Mouse (Mus musculus): ENCODE results near the gene Kif6. TPM values are rescaled to one million over a fixed set of nuclear protein-coding genes. Genes with fewer than 3 reads are reported as not detected.

Kif6 gene
- polyA plus RNA-seq, 1 experiment from 2014 or later: 1.2 TPM

DNA sequence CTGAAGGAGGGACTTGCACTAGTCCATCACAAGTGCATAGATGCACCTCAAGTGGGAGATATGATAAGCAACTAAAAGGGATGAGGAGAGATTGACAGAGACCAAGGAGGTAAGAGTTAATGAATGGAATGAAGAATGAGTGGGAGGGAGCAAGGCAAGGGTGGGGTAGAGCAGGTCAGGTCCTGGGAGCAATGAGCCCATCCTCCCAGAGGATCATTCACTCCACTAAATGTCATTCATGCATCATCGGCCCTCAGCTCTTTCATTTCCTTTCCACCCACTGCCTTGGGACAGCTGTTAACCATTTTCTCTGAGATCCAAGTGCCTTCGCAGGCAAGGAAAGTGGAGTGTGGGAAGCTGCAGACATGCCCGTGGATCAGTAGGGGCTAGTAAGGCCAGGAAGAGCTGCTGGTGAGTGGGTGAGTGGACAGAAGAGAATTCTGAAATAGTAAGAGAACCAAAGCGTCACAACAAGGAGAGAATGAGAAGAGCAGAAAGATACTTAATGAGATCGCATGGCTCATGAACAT lies 95.2 kb downstream of the Kif6 start:
- Histone ChIP-seq H3K4me3 (replicated peaks; ENCODE audit: low read length) (no peak overlapping the region), H3K36me3 (ENCODE audit: control insufficient read depth, insufficient read depth, low read length) (no peaks in the 10 kb centered on the region), H3K4me2 (ENCODE audit: low read depth, low read length) (no peak overlapping the region), H3K9me3 (replicated peaks; ENCODE audit: control insufficient read depth, low read length) (no peaks in the 10 kb centered on the region), H3K27ac (ENCODE audit: low read length) (no peak overlapping the region), H3K4me1 (ENCODE audit: control insufficient read depth, insufficient read depth, low read length) (no peaks in the 10 kb centered on the region), H3K9ac (ENCODE audit: low read length) (no peak overlapping the region), H3K27me3 (ENCODE audit: control insufficient read depth, insufficient read depth, low read length) (no peaks in the 10 kb centered on the region)
- ATAC-seq (ENCODE audit: insufficient read depth, low FRiP score): no peak
- 83% methylated on average over 5 of the region's 5 CpGs for WGBS

DNA sequence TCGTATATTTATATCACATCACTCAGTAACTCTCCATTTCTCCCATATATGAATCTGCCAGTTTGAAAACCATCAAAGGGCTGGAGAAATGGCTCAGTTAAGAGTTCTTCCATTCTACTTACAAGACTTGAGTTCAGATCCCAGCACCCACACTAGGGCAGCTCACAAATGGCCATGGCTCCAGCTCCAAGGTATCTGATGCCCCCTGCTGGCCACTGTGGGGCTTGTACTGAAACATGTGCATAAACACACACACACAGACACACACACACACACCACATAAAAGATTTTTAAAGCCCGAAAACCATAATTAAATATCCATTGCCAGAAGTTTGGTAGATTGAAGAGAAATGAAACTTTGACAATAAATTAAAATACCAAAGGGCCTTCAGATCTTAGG lies 111.3 kb downstream of the Kif6 start:
- no peak for ATAC-seq (ENCODE audit: insufficient read depth, low FRiP score)
- peaks cover 3% of the 10 kb centered on the region; the same call in 1 of the 2 replicates for H3K9me3 ChIP-seq (replicated peaks; ENCODE audit: control insufficient read depth, low read length)
- H3K9ac ChIP-seq (ENCODE audit: low read length): no peak overlapping the region
- no peak overlapping the region for H3K4me2 ChIP-seq (ENCODE audit: low read depth, low read length)
- H3K36me3 ChIP-seq (ENCODE audit: control insufficient read depth, insufficient read depth, low read length): no peaks in the 10 kb centered on the region
- H3K27me3 ChIP-seq (ENCODE audit: control insufficient read depth, insufficient read depth, low read length): no peaks in the 10 kb centered on the region
- no peak overlapping the region for H3K4me3 ChIP-seq (replicated peaks; ENCODE audit: low read length)
- WGBS: 90% methylated on average over 2 of the region's 2 CpGs
- 0 out of 2 replicates have a peak, but pooled peaks cover 8% of the 10 kb centered on the region for H3K4me1 ChIP-seq (ENCODE audit: control insufficient read depth, insufficient read depth, low read length)
- H3K27ac ChIP-seq (ENCODE audit: low read length): no peak overlapping the region

DNA sequence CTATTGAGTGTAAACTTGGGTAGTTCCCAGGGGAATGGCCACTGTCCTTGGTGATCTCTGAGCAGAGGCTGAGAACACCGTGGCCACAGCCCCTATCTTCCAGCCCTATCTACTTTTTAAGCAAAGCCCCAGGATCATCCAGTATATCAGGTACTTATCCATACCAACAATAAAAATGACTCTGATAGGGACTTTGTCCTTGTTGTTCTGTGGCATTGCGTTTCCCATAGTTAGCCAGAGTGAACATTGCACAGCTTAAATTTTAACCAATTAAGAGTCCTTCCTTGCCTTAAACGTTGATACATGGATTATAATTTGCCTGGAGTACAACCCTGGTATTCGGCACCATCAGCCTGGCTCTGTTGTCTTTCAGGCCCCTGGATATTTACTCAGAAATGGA lies 112.0 kb downstream of the Kif6 start:
- Histone ChIP-seq H3K4me3 (replicated peaks; ENCODE audit: low read length) (no peak overlapping the region), H3K9ac (ENCODE audit: low read length) (no peak overlapping the region), H3K27me3 (ENCODE audit: control insufficient read depth, insufficient read depth, low read length) (no peaks in the 10 kb centered on the region), H3K9me3 (replicated peaks; ENCODE audit: control insufficient read depth, low read length) (peaks cover 3% of the 10 kb centered on the region; the same call in 1 of the 2 replicates), H3K4me1 (ENCODE audit: control insufficient read depth, insufficient read depth, low read length) (0 out of 2 replicates have a peak, but pooled peaks cover 8% of the 10 kb centered on the region), H3K36me3 (ENCODE audit: control insufficient read depth, insufficient read depth, low read length) (no peaks in the 10 kb centered on the region), H3K27ac (ENCODE audit: low read length) (peak overlapping the region; percentile 74), H3K4me2 (ENCODE audit: low read depth, low read length) (no peak overlapping the region; the same call in 1 of the 2 replicates)
- no peak; the same call in 1 of the 2 replicates for ATAC-seq (ENCODE audit: insufficient read depth, low FRiP score)
- 56% methylated on average over 4 of the region's 4 CpGs for WGBS

DNA sequence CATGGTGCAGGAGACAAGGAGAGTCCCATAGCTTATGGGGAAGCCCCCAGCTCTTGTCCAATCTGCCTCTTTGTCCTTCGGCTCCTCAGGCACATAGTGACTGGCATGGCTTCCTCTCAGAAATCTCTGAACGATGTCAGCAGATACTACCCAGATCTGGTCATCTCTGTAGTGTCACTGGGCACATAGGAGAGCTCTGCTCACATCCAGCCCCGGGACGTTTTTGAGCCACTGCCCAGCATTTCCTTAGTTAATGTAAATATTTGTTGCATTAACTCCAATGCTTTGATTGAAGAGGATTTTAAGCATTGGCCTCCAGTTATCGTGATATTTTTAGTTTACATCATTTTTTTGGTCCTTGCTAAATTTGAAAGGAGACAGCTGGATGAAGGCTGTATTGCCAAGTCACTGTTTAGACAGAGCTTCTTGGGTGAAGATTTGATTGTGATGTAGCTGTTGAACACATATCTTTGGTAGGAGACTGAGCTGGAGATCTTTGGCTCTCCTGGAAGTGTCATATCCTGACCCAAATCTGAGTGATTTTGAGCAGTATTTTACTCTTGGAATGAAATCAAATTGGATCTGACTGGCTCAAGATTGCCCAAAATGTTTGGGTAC lies 112.6 kb downstream of the Kif6 start:
- H3K9ac ChIP-seq (ENCODE audit: low read length): no peak overlapping the region
- no peak overlapping the region; the same call in 1 of the 2 replicates for H3K4me2 ChIP-seq (ENCODE audit: low read depth, low read length)
- no peak overlapping the region for H3K4me3 ChIP-seq (replicated peaks; ENCODE audit: low read length)
- ATAC-seq (ENCODE audit: insufficient read depth, low FRiP score): peak; percentile 70
- WGBS: 38% methylated on average over 5 of the region's 5 CpGs
- 0 out of 2 replicates have a peak, but pooled peaks cover 8% of the 10 kb centered on the region for H3K4me1 ChIP-seq (ENCODE audit: control insufficient read depth, insufficient read depth, low read length)
- peak overlapping the region; percentile 74; the same call in 1 of the 2 replicates for H3K27ac ChIP-seq (ENCODE audit: low read length)
- H3K36me3 ChIP-seq (ENCODE audit: control insufficient read depth, insufficient read depth, low read length): no peaks in the 10 kb centered on the region
- peaks cover 3% of the 10 kb centered on the region; the same call in 1 of the 2 replicates for H3K9me3 ChIP-seq (replicated peaks; ENCODE audit: control insufficient read depth, low read length)
- no peaks in the 10 kb centered on the region for H3K27me3 ChIP-seq (ENCODE audit: control insufficient read depth, insufficient read depth, low read length)

DNA sequence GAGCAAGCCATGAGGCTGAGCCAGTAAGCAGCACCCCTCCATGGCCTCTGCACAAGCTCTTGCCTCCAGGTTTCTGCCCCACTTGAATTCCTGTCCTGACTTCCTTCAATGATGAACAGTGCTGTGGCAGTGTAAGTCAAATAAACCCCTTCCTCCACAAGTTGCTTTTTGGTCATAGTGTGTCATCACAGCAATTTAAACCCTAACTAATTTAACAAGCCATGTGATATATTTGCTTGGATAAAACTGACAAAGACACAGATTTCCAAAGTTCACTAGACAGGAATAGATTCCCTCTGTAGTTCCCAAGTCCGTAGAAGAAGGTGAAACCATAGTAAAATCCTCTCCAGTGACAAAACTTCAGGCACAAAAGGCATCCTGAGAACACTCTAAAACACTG lies 114.9 kb downstream of the Kif6 start:
- Histone ChIP-seq H3K27me3 (ENCODE audit: control insufficient read depth, insufficient read depth, low read length) (no peaks in the 10 kb centered on the region), H3K4me2 (ENCODE audit: low read depth, low read length) (no peak overlapping the region), H3K9ac (ENCODE audit: low read length) (no peak overlapping the region), H3K36me3 (ENCODE audit: control insufficient read depth, insufficient read depth, low read length) (no peaks in the 10 kb centered on the region), H3K9me3 (replicated peaks; ENCODE audit: control insufficient read depth, low read length) (peaks cover 3% of the 10 kb centered on the region; the same call in 1 of the 2 replicates), H3K27ac (ENCODE audit: low read length) (no peak overlapping the region), H3K4me1 (ENCODE audit: control insufficient read depth, insufficient read depth, low read length) (0 out of 2 replicates have a peak, but pooled peaks cover 8% of the 10 kb centered on the region), H3K4me3 (replicated peaks; ENCODE audit: low read length) (no peak overlapping the region)
- WGBS: 89% methylated on average over 1 of the region's 1 CpGs
- no peak for ATAC-seq (ENCODE audit: insufficient read depth, low FRiP score)

DNA sequence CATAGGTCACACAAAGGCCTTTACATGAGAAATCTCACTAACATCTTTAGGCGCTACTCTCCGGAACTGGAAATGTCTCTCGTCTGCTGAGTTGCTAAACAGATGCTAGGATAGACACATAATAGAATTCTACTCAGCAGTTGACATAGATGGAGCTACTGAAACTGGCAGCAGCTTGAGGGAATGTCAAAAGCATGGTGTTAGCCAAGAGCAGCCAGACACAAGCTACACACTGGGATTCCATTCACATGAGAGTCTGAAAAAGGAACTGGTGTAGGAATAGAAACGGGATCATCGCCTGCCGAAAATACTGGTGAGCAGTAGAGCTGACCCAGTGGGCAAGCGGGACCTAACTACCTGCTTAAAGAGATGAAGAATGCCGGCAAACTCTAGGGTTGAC lies 117.8 kb downstream of the Kif6 start:
- no peak overlapping the region for H3K4me2 ChIP-seq (ENCODE audit: low read depth, low read length)
- H3K4me3 ChIP-seq (replicated peaks; ENCODE audit: low read length): no peak overlapping the region
- H3K27ac ChIP-seq (ENCODE audit: low read length): no peak overlapping the region
- H3K9me3 ChIP-seq (replicated peaks; ENCODE audit: control insufficient read depth, low read length): no peaks in the 10 kb centered on the region
- WGBS: 77% methylated on average over 8 of the region's 8 CpGs
- no peaks in the 10 kb centered on the region for H3K27me3 ChIP-seq (ENCODE audit: control insufficient read depth, insufficient read depth, low read length)
- no peak overlapping the region for H3K9ac ChIP-seq (ENCODE audit: low read length)
- H3K36me3 ChIP-seq (ENCODE audit: control insufficient read depth, insufficient read depth, low read length): no peaks in the 10 kb centered on the region
- ATAC-seq (ENCODE audit: insufficient read depth, low FRiP score): no peak
- H3K4me1 ChIP-seq (ENCODE audit: control insufficient read depth, insufficient read depth, low read length): peaks cover under 1% of the 10 kb centered on the region; the same call in 1 of the 2 replicates

DNA sequence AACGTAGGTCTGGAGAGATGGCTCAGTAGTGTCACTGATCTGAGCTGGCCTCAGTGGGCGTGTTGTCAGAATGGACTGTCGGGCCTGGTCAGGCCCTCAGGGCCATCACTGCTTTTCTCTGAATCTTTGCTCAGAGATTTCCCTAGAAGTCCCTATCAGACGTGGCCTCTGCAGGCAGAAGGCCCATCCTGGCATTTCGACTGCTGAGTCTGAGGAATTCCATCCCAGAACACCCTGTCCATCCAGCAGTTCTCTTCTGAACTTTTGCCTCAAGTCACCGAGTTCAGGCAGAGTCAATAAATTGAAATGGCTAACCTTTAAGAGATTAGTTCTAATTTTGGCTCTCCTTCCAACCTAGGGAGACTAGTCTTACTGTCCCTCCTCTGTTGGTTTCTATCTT lies 119.1 kb downstream of the Kif6 start:
- Histone ChIP-seq H3K27me3 (ENCODE audit: control insufficient read depth, insufficient read depth, low read length) (no peaks in the 10 kb centered on the region), H3K4me3 (replicated peaks; ENCODE audit: low read length) (no peak overlapping the region), H3K9me3 (replicated peaks; ENCODE audit: control insufficient read depth, low read length) (no peaks in the 10 kb centered on the region), H3K36me3 (ENCODE audit: control insufficient read depth, insufficient read depth, low read length) (no peaks in the 10 kb centered on the region), H3K4me2 (ENCODE audit: low read depth, low read length) (no peak overlapping the region), H3K27ac (ENCODE audit: low read length) (no peak overlapping the region), H3K9ac (ENCODE audit: low read length) (no peak overlapping the region), H3K4me1 (ENCODE audit: control insufficient read depth, insufficient read depth, low read length) (peaks cover 7% of the 10 kb centered on the region)
- no peak for ATAC-seq (ENCODE audit: insufficient read depth, low FRiP score)
- WGBS: 77% methylated on average over 6 of the region's 6 CpGs

DNA sequence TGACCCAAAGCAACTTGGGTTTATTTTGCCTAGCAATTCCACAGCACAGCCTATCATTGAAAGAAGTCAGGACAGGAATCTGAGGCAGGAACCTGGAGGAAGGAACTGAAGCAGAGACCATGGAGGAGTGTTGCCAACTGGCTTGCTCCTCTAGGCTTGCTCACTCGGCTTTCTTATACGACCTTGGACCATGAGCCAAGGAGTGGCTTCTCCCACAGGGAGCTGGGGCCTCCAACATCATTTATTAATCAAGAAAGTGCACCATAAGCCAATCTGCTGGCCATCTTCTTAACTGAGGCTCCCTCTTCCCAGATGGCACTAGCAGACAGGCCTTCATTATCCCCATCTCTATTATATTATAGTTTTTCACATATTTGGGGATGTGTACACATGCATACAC lies 119.8 kb downstream of the Kif6 start:
- 82% methylated on average over 2 of the region's 2 CpGs for WGBS
- Histone ChIP-seq H3K4me2 (ENCODE audit: low read depth, low read length) (no peak overlapping the region), H3K9me3 (replicated peaks; ENCODE audit: control insufficient read depth, low read length) (no peaks in the 10 kb centered on the region), H3K27ac (ENCODE audit: low read length) (no peak overlapping the region), H3K27me3 (ENCODE audit: control insufficient read depth, insufficient read depth, low read length) (no peaks in the 10 kb centered on the region), H3K36me3 (ENCODE audit: control insufficient read depth, insufficient read depth, low read length) (no peaks in the 10 kb centered on the region), H3K9ac (ENCODE audit: low read length) (no peak overlapping the region), H3K4me3 (replicated peaks; ENCODE audit: low read length) (no peak overlapping the region), H3K4me1 (ENCODE audit: control insufficient read depth, insufficient read depth, low read length) (peaks cover 7% of the 10 kb centered on the region)
- no peak for ATAC-seq (ENCODE audit: insufficient read depth, low FRiP score)

DNA sequence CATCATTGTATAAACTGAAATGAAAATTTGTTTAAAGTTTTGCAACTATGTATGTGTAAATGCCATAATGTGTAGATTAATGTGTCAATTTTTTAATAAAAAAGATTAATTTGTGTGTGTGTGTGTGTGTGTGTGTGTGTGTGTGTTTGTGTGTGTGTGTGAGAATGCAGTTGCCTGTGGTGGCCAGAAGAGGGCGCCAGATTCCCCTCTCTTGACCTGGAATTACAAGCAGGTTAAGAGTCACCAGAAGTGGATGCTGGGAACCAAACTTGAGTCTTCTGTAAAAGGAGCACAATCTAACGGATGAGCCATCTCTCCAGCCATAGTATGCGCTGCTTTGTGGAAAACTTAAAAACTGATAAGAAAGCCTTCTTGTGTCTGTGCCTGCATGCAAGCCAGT lies 121.4 kb downstream of the Kif6 start:
- Histone ChIP-seq H3K9ac (ENCODE audit: low read length) (no peak overlapping the region), H3K9me3 (replicated peaks; ENCODE audit: control insufficient read depth, low read length) (no peaks in the 10 kb centered on the region), H3K4me3 (replicated peaks; ENCODE audit: low read length) (no peak overlapping the region), H3K4me1 (ENCODE audit: control insufficient read depth, insufficient read depth, low read length) (peaks cover 7% of the 10 kb centered on the region), H3K36me3 (ENCODE audit: control insufficient read depth, insufficient read depth, low read length) (no peaks in the 10 kb centered on the region), H3K4me2 (ENCODE audit: low read depth, low read length) (no peak overlapping the region), H3K27me3 (ENCODE audit: control insufficient read depth, insufficient read depth, low read length) (no peaks in the 10 kb centered on the region), H3K27ac (ENCODE audit: low read length) (no peak overlapping the region)
- no peak for ATAC-seq (ENCODE audit: insufficient read depth, low FRiP score)
- WGBS: 70% methylated on average over 3 of the region's 3 CpGs
